Mouse (Mus musculus) MEL-GATA-1-ER (cell line): Measurements from ENCODE around the gene Tada2a.

Experiments used
- DNase-seq: peaks from one replicate; pipeline ENCODE4 v3.0.0-alpha.2; 2012; ENCODE audit warnings: low read depth; ENCODE audit errors: extremely low read depth

The Tada2a gene

DNA sequence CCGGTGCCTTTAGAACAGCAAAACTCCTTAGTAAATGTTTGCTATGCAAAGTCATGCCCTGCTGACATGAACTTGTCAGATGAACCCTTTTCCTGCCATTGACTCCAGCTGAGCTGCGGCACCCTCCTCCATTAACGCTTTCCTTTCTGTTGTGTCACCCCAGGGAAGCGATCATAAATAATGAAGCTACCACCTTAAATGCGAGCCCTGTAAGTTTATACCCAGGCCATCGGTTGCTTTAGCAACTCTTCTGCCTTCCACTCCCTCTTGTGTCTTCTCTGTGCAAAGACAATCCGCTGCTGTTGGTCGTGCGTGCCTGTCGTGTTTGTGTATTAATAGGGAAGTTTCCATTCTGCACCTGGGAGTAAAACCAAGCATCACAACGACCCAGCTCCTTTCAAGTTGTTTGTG is 63.3 kb downstream of the Tada2a start:
- no peak for DNase-seq

DNA sequence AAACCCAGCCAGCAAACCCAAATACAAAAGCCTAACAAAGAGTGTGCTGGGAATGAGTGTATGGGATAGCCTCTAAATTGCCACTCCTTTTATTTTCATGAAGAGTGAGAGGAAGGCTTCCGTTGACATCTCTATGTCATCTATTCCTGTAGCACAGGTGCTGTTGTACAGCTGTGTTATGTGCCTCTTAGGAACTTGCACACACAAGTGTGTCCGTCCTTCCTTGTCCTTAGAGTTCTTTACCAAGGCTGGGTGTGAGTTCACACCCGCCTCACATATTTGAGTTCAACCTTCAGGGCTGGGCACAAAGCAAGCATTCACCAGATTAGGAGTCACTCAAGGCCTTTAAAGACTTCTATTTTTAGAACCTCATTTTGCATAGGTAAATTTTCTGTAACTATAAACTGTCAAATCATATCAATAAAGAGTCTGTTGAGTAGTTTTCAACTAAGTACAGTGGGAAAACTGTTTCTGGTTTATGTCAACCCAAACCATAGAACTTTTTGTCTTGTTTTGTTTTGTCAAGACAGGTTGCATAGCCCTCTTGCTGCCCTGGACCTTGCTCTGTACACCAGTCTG is 65.7 kb downstream of the Tada2a start:
- DNase-seq, result no peak

DNA sequence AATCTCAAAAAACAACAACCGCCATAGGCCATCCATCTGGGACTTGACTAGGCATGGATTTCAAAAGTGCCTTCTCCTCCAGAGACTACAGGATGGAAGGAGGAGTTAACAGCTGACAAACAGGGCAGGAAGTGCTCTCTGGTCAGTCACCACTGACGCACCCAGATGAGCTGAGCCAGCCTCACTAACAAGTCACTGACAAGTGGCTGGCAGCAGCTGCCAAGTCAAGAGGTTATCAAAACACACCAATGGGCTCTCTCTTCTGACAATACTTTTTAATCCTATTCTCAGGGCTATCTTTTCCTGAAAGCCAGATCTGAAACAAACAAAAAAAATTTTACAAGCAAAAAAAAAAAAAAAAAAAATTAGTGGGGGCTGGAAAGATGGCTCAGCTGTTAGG is 66.6 kb downstream of the Tada2a start:
- no peak for DNase-seq

DNA sequence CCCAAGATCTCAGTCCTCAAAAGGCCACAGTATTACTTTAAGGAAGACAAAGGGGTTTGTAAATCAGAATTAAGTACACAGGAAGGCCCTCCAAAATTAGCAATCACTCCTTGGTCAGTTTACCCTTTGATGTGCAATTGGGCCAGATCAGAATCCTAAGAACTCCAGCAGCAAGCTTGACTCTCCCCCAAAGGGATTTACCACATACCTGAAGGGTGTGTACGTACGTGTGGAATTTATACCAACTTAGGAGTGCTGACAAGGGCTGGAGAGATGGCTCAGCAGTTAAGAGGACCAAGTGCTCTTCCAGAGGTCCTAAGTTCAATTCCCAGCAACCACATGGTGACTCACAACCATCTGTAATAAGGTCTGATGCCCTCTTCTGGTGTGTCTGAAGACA is 67.5 kb downstream of the Tada2a start:
- DNase-seq, result no peak

DNA sequence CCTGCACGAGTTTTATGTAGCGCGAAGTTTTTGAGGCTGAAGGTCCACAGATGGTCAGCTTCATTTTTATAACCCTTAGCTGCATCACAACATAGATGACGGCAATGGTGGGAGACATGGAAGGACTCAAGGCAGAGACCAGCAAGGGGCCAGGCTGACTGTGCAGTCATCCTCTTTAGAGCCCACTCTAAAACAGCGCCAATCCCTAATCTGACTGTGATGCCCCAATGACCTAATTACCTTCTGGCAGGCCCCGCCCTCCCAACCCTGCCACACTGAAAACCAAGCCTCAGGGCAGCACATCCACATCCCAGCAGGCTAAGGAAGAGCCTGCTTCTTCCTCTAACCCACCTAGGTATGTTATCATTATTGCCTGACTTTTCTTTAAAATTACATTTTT is 68.8 kb downstream of the Tada2a start:
- no peak for DNase-seq

DNA sequence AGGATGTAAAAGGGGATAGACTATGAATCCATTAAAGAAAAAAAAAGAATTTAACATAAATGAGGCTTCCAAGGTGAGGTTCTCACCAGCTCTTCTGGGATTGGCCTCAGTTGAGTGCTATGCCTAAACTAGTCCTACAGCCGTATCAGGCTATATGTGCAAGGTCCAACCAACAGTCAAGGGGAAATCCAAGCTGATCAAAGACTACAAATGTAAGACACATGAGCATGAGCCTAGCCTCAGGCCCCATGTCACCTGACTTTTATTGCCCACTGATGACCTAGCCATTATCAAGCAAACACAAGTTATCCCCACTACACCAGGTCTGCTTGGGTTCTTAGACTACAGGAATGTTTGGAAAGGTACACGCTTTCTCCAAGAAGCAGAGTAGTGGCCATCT is 69.6 kb downstream of the Tada2a start:
- DNase-seq, result no peak

DNA sequence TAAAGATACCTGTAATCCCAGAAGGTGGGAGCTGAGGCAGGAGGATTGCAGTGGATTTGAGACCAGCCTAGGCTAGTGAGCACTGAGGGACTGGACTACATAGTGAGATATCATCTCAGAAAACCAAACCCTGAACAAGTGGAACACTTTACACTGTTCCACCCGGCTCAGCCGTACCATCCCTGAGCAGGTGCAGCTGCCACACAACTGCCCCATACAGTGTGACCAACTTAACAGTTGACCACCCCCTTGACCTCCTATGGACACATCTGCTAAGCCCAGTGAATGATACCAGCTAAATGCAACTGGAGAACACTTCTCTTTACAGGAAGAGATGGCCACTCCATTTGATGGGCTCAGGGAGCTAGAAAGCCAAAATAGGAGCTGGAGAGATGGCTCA is 72.0 kb downstream of the Tada2a start:
- DNase-seq, result no peak

DNA sequence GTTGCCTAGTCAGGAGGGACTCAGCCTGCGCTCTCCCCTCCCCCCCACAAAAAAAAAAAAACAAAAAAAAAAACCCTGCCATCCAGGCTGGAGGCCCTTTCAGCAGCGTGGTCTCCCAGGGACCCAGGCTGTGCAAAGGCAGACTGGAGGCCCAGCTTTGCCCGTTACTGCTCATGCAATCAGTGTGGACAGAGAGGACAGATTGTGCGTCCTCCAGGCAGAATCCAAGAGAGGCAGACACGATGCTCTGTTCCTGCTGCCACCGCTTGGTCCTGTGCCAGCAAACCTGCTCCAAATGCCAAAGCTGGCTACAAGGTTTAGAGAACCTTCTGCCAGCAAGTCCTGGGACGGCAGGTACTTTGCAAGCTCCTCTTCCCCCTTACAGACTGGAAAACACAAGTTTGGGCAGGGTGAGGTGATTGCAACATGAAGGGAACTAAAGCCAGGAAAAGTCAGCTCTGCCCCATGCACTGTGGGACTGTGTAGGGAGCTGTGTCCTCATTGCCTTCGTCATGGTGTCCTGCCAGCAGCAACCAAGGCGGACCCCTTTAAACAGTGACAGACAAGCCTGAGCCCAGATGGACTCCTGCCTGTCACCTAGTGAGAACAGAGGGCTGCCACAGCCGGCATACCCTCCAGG is 75.8 kb downstream of the Tada2a start:
- no peak for DNase-seq

DNA sequence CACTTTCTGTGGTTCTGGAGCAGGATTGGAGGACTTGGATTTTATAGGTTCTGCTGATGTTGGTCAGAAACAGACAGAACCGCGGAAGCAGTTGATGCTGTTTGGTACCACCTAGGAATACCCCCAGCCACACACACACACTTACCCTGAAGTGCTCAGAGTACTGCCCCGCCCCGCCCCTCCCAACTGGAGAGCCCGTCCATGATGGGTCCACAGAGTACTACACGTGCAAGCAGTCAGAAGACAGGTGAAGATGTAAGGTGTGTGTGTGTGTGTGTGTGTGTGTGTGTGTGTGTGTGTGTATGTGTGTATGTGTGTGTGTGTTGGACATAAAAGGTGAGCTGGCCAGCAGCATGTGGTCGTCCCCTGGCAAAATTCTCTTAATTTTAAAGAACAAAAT is 76.3 kb downstream of the Tada2a start:
- DNase-seq, result no peak

DNA sequence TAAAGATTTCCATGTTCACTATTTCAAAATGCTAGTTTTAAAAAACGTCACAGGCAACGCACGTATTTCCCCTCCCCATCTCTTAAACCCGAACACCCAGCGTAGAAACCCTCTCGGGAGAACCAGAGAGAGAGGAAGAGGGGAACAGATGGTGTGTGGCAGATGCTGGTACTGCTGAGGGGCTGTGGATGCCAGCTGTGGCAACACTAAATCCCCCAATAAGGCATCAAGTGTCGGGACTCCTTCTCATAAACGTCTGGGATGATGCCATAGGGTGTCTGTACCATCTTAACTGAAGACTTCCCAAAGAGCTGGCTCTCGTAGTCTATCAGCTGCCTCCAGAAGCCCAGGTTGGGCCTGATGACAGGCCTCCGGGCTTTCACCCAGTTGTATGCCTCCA is 81.0 kb downstream of the Tada2a start:
- no peak for DNase-seq

DNA sequence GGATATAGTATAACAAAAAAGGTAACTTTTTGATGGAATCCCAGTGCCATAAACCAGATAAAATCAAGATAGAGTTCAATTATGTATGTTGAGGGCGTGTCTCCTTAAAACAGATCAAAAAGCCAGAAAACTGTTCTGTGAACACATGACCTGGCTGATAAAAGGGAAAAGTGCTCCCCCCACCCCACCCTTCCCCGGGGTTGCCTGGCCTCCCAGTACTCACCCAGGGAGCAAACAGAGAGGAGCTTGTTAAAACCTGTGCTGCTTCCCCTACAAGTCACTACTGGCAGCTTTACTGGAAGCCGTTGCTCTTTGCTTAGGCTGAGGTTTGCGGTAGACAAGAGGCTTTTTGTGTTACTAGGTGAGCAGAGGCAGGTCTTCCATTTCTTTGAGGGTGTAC is 82.1 kb downstream of the Tada2a start:
- DNase-seq, result no peak

DNA sequence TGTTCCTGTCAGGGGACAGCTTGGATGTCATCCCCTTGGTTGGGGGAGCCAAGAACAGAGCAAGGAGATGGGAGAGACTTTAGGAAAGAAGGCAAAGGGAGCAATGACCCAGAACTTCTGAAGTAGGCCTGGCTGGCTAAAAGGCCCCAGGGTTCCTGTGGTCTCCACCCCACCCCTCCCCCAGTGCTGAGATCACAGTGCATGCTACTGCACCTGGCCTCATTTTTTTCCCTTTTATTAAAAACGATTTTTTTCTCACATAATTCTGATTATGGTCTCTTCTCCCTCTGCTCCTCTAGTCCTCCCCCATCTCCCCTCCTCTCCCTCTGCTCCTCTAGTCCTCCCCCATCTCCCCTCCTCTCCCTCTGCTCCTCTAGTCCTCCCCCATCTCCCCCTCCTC is 84.4 kb downstream of the Tada2a start:
- no peak for DNase-seq

DNA sequence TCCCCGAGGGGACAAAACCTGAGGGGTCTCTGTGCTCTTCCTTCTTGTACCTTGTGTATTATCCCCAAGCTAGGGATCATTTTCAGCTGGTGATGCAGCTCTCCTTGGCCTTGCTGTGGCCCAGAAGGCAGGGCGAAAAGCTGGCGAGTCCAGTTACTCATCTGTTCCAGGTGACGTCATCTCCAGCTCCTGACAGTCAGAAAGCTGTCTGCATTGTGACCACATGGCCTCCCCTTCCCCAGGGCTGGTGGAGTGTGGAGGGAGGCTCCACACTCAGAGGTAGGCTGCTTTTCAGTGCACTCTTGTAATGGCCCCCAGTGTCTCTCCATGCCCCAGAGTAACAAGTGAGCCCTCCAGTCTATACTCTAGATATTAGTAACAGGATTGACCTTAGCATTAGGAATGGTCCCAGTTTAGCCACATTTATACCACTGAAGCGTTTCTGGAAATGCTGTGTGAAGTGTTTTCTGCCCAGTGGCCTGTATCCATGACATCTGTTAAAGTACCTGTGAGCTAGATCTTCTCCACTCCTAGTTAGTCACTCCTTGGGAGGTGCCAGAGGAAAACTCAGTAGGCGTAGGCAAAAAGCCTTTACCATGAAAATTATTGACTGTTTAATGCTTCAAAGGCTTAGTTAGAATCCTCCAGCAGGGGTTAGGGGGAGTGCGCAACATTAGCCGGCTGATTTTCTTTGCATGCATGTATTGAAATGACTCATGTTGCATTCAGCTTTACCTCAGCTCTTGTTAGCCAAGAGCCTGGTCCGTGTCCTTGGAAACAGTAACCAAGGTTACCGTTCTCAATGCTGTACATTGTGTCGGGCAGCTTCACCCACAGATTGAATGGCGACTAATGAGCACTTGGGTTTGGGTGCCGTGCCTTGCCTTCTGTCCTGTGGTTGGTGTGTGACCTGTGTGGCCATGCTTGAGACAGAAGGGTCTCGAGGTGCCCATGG is 86.3 kb downstream of the Tada2a start:
- no peak for DNase-seq

DNA sequence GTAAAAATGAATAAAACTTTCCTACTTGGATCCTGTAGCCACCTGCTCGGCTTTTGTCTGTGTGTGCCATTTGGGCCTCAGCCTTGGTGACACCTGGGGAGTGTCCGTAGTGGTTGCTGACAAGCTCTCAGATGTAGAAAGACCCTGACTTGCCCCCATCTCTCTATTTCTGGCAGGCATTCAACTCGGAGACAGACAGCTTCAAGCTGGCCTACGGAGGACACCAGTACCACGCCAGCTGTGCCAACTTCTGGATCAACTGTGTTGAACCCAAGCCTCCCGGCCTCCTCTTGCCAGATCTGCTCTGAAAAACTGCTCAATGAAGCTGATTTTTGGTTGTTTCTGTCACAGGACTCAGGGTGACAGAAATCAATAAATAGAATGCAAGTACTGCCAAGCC is 88.8 kb downstream of the Tada2a start:
- no peak for DNase-seq

DNA sequence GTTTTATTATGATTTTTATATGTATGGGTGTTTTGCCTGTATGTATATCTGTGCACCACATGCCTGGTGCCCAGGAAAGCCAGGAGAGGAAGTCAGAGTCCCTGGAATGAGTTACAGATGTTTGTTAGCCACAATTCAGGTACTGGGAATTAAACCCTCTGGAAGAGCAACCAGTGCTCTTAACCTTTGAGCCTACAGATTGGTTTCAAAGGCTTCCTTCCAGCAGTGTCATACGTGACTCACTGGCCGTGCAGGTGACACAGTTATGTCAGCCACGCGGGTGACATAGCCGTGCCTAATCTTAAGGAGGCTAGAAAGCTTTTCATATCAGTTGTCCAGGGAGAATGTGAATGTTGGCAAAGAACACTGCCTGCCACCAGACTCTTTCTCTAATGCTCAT is 95.7 kb downstream of the Tada2a start:
- no peak for DNase-seq

DNA sequence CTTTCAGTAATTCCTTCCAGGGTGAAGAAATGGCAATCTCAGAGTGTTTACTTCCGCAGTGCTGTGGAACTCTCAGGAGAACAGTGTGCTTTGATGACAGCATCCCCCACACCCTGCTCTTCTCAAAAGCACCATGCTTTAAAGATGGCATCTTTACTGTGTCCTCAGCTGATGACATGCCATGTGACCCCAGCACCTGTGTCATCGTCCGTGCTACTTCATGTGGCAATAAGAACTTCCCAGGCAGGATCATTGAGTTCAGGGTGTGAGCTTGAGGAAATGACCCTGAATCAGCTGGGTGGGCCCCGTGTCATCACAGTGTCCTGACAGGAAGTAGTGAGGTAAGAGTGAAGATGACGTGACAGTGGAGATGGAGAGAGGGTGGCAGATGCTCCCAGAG is 96.8 kb downstream of the Tada2a start:
- DNase-seq, result no peak

DNA sequence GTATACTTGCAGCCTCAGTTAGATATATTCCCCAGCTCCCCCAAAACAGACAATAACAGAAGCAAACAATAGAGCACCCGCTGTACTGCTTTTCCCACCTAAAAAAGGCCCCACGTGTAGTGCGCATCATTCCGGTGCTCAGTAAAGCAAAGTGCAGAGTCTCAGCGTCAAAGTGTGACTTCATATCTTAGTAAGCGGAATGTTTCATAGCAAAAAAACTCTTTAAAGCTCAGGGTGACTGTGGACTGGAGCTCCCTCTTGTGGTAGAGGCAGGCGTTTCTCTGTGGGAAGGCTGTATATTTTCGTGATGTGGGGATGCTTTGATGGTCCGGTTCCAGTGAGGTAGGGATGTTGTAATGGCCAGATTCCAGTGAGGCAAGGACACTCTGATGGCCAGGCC is 97.4 kb downstream of the Tada2a start:
- DNase-seq, result peak; percentile 3
